Mouse (Mus musculus): ENCODE data around the gene Luc7l2.

The Luc7l2 gene

DNA sequence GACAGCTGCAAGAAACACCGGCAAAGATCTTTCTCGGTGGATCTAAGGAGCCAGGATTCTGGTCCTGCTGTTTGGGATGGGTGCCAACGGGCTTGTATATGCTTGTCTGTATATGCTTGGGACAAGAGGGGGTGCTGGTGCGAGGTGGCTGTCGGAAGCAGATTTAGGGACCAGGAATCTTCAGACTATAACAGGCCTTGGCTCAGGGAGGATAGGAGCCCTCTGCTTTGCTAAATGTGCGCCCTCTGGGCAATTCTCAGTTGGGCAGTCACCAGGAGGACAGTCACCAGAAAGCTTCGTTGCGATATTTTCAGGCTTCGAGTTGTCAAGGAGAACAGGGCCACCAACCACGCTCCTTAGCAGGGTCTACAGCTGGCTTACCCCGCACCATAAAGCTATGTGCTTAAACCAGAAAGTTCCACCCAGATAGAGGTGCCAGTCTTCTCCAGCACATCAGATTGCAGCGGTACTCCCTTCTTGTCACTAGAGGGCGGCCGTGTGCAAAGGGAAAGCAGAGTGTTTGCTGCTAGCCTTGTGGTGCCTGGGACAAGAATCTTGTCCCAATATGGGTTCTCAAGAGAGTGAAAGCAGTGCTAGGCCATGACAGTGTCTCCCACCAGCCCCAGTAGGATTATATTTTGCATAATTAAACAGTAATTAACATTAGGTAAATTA lies 99.3 kb downstream of the Luc7l2 start:
- no peak for DNase-seq (ENCODE audit: low read depth)
